Mouse (Mus musculus) liver, embryonic 15.5 days (tissue): Measurements from ENCODE around the gene Mmp19. TPM values are rescaled to one million over a fixed set of nuclear protein-coding genes. Genes with fewer than 3 reads are reported as not detected.
"Not testable (repeated sequence)": the region's sequence is repeated elsewhere in the genome, so short reads cannot be mapped to it uniquely, and the experiment has no call there.

Source experiments
- ATAC-seq: fragments of 200-750 bp; cut with Nextera tagmentation; 2 replicates; pipeline ENCODE4 v1.8.0; 2017; ENCODE audit warnings: moderate number of reproducible peaks, mild to moderate bottlenecking, moderate library complexity; ENCODE audit not compliant: insufficient read depth
- H3K27ac ChIP-seq: fragments of 300-500 bp; sonication (generic); replicated peaks from 2 replicates; pipeline ENCODE4 v1.5.1; 2015; ENCODE audit warnings: mild to moderate bottlenecking, inconsistent platforms
- H3K27me3 ChIP-seq: fragments of 300-500 bp; sonication (generic); 2 replicates; pipeline ENCODE4 v1.6.1; 2015; ENCODE audit warnings: mild to moderate bottlenecking, inconsistent platforms
- H3K36me3 ChIP-seq: fragments of 300-500 bp; sonication (generic); replicated peaks from 2 replicates; pipeline ENCODE4 v1.6.1; 2015; ENCODE audit warnings: moderate library complexity, mild to moderate bottlenecking, inconsistent platforms
- H3K4me1 ChIP-seq: fragments of 300-500 bp; sonication (generic); replicated peaks from 2 replicates; pipeline ENCODE4 v1.6.1; 2015; ENCODE audit warnings: inconsistent platforms
- H3K4me2 ChIP-seq: fragments of 300-500 bp; sonication (generic); 2 replicates; pipeline ENCODE4 v1.6.1; 2015; ENCODE audit warnings: moderate library complexity, mild to moderate bottlenecking, inconsistent platforms
- H3K4me3 ChIP-seq: fragments of 300-500 bp; sonication (generic); replicated peaks from 2 replicates; pipeline ENCODE4 v1.5.1; 2015; ENCODE audit warnings: mild to moderate bottlenecking, inconsistent platforms
- H3K9ac ChIP-seq: fragments of 300-500 bp; sonication (generic); 2 replicates; pipeline ENCODE4 v1.6.1; 2015; ENCODE audit warnings: moderate library complexity, mild to moderate bottlenecking, inconsistent platforms
- H3K9me3 ChIP-seq: fragments of 300-500 bp; sonication (generic); replicated peaks from 2 replicates; pipeline ENCODE4 v1.6.1; 2016; ENCODE audit warnings: inconsistent platforms
- WGBS: fragments of 180-500 bp; shearing (Covaris S2); methylation state at CpG from one replicate; pipeline ENCODE4 v1.1.7; 2015; ENCODE audit warnings: mixed read lengths; ENCODE audit not compliant: insufficient replicate concordance; 5-methylcytosine and 5-hydroxymethylcytosine counted together
- polyA plus RNA-seq: library from polyadenylated mRNA; unstranded; fragments of >200 nt; fragmentation: Nextera tagmentation; extraction: Ambion mirVana; gene quantifications from 2 replicates; pipeline ENCODE4 v1.2.1, GENCODE M21; 2015

Gene Mmp19
- polyA plus RNA-seq, 1 experiment from 2014 or later, result 10.5 TPM

DNA sequence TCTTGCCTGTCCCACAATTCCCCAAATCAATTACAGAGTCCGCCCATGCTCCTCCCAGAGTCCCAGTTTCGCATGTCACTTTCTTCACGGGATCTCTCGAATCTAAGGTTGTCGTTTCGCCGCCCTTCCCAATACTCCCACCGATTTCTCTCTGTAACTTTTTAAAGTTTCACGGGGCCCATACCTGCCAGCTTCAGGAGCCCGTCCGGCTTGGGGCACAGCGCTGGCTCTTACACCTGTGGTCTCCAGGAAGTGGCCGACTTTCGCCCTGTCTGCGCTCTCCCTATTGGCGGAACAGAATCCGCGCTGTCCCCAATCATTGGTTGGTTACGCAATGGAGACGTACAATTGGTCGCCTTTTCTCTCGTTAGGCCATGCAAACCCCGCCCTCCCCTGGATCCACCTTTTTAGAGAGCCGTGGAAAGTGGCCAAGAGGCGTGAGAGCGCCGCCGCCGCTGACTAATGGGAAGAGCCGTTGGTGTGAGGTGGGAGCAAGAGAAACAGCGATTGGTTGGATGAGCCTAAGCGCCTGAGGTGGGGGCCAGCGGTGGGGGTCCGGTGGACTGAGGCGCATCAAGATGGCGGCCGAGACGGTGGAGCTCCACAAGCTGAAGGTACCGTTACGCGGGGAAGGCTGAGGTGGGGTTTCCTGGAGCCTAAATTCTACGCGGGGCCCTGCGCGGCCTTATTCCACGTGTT lies 30.8 kb downstream of the Mmp19 start, which contains the start of gene Ormdl2:
TSS of gene Ormdl2 (minus strand) at position 288 of the 699 bp plus-strand sequence.
- Histone ChIP-seq H3K27me3 (no peaks in the 10 kb centered on the region), H3K27ac (peak within 1 kb of the TSS; percentile 78), H3K9me3 (no peaks in the 10 kb centered on the region), H3K36me3 (peaks cover 48% of the 10 kb centered on the region), H3K4me2 (peak within 1 kb of the TSS; percentile 80), H3K4me1 (peaks cover 31% of the 10 kb centered on the region), H3K9ac (peak within 1 kb of the TSS; percentile 69), H3K4me3 (peak within 1 kb of the TSS; percentile 91)
- peak; percentile 98 for ATAC-seq
- WGBS, result under 1% methylated on average over 46 of the region's 46 CpGs

DNA sequence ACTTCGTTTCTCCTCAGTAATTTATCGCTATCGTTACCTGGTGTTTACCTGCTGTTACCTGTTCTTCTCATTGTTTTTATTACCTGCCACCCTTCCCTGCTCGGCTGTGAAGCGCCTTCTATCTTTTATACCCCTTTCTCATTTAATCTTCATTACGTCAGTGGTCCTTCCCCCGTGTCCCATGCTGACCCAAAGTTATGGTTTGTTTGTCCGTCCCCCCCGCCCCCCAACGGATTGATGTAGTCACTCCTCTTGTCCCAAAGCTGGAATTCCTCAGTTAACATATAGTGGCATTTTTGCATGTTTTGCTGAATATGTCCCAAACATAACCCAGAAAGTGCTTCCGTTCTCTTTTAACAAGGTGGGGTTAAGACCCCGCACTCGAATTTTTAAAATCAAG lies 31.4 kb downstream of the Mmp19 start:
- Histone ChIP-seq H3K4me2 (peak overlapping the region; percentile 80), H3K27ac (peak overlapping the region; percentile 78), H3K36me3 (peaks cover 43% of the 10 kb centered on the region), H3K4me1 (peaks cover 31% of the 10 kb centered on the region), H3K4me3 (peak overlapping the region; percentile 91), H3K27me3 (no peaks in the 10 kb centered on the region), H3K9ac (peak overlapping the region; percentile 69), H3K9me3 (no peaks in the 10 kb centered on the region)
- ATAC-seq, result no peak
- WGBS, result 3% methylated on average over 13 of the region's 13 CpGs

DNA sequence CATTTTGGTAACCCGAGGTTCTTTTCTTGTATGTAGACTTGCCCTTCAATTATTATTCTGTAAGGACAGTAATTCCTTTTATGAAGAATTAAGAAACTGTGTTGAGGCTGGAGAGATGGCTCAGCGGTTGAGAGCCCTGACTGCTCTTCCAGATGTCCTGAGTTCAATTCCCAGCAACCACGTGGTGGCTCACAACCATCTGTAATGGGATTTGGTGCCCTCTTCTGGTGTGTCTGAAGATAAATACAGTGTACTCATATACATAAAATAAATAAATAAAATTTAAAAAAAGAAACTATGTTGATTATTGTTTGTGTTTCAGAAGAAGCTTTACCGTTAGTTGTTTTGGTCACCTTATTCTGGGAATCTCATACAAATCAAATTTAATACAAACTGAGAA lies 32.4 kb downstream of the Mmp19 start:
- not testable (repeated sequence) for H3K27me3 ChIP-seq, H3K27ac ChIP-seq, ATAC-seq, H3K9me3 ChIP-seq
- peaks cover 31% of the 10 kb centered on the region for H3K4me1 ChIP-seq
- WGBS, result 60% methylated on average over 4 of the region's 4 CpGs
- peak overlapping the region; percentile 80 for H3K4me2 ChIP-seq
- H3K4me3 ChIP-seq, result peak overlapping the region; percentile 91
- H3K36me3 ChIP-seq, result peaks cover 38% of the 10 kb centered on the region
- H3K9ac ChIP-seq, result peak overlapping the region; percentile 69

GRCm38 (mm10) chr10:128823821-128824220 lies 33.1 kb downstream of the Mmp19 start:
- H3K4me3 ChIP-seq, result no peak overlapping the region
- H3K4me2 ChIP-seq, result no peak overlapping the region
- ATAC-seq, result no peak
- peaks cover 35% of the 10 kb centered on the region for H3K36me3 ChIP-seq
- peaks cover 31% of the 10 kb centered on the region for H3K4me1 ChIP-seq
- H3K27me3 ChIP-seq, result no peaks in the 10 kb centered on the region
- no peak overlapping the region for H3K27ac ChIP-seq
- H3K9ac ChIP-seq, result no peak overlapping the region
- 88% methylated on average over 9 of the region's 9 CpGs for WGBS
- no peaks in the 10 kb centered on the region for H3K9me3 ChIP-seq

DNA sequence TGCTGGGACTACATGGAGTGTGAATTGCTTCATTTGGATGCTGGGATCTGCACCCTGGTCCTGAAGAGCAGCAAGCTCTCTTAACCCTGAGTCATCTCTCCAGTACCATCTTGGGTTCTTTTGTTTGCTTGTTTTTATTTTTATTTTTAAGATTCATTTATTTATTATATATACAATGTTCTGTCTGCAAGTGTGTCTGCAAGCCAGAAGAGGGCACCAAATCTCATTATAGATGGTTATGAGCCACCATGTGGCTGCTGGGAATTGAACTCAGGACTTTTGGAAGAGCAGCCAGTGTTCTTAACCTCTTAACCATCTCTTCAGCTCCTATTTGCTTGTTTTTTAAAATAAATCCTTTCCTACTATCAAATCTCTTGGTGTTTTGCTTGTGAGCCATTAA lies 46.7 kb downstream of the Mmp19 start:
- Histone ChIP-seq H3K9ac (no peak overlapping the region), H3K4me2 (no peak overlapping the region), H3K36me3 (peaks cover 83% of the 10 kb centered on the region), H3K4me1 (peaks cover 31% of the 10 kb centered on the region), H3K27ac (no peak overlapping the region), H3K9me3 (no peaks in the 10 kb centered on the region), H3K4me3 (no peak overlapping the region), H3K27me3 (no peaks in the 10 kb centered on the region)
- no peak for ATAC-seq

GRCm38 (mm10) chr10:128839434-128839833 lies 48.7 kb downstream of the Mmp19 start:
- H3K9me3 ChIP-seq, result no peaks in the 10 kb centered on the region
- peaks cover 79% of the 10 kb centered on the region for H3K36me3 ChIP-seq
- peak overlapping the region; percentile 41; the same call in 1 of the 2 replicates for H3K27ac ChIP-seq
- H3K27me3 ChIP-seq, result no peaks in the 10 kb centered on the region
- no peak overlapping the region for H3K4me3 ChIP-seq
- ATAC-seq, result peak; percentile 59
- peak overlapping the region; percentile 21; the same call in 1 of the 2 replicates for H3K4me2 ChIP-seq
- H3K4me1 ChIP-seq, result peaks cover 31% of the 10 kb centered on the region
- no peak overlapping the region for H3K9ac ChIP-seq

- no peak overlapping the region for H3K4me2 ChIP-seq
- H3K36me3 ChIP-seq, result peaks cover 78% of the 10 kb centered on the region
Observed at GRCm38 (mm10) chr10:128840612-128841011, 49.9 kb downstream of the Mmp19 start.

GRCm38 (mm10) chr10:128843260-128843659 lies 52.5 kb downstream of the Mmp19 start:
- Histone ChIP-seq H3K9me3 (no peaks in the 10 kb centered on the region), H3K27ac (no peak overlapping the region), H3K4me1 (peaks cover 39% of the 10 kb centered on the region), H3K27me3 (no peaks in the 10 kb centered on the region), H3K9ac (no peak overlapping the region), H3K36me3 (peaks cover 78% of the 10 kb centered on the region), H3K4me2 (no peak overlapping the region), H3K4me3 (no peak overlapping the region)
- 93% methylated on average over 5 of the region's 5 CpGs for WGBS
- no peak for ATAC-seq

More at GRCm38 (mm10) chr10:128840612-128841011, 49.9 kb downstream of the Mmp19 start:
- Histone ChIP-seq H3K9me3 (no peaks in the 10 kb centered on the region), H3K9ac (no peak overlapping the region), H3K4me3 (no peak overlapping the region), H3K4me1 (peaks cover 32% of the 10 kb centered on the region), H3K27me3 (no peaks in the 10 kb centered on the region), H3K27ac (peak overlapping the region; percentile 54; the same call in 1 of the 2 replicates)
- ATAC-seq, result peak; percentile 63

GRCm38 (mm10) chr10:128845516-128845915 lies 54.8 kb downstream of the Mmp19 start:
- no peak overlapping the region for H3K4me3 ChIP-seq
- no peak overlapping the region for H3K4me2 ChIP-seq
- H3K4me1 ChIP-seq, result peaks cover 19% of the 10 kb centered on the region
- H3K27ac ChIP-seq, result no peak overlapping the region
- H3K27me3 ChIP-seq, result no peaks in the 10 kb centered on the region
- 84% methylated on average over 2 of the region's 2 CpGs for WGBS
- peaks cover 77% of the 10 kb centered on the region for H3K36me3 ChIP-seq
- H3K9me3 ChIP-seq, result no peaks in the 10 kb centered on the region
- ATAC-seq, result no peak
- no peak overlapping the region for H3K9ac ChIP-seq

- Histone ChIP-seq H3K9ac (no peak overlapping the region), H3K27ac (no peak overlapping the region), H3K27me3 (no peaks in the 10 kb centered on the region), H3K4me1 (peaks cover 8% of the 10 kb centered on the region; the same call in 1 of the 2 replicates), H3K9me3 (no peaks in the 10 kb centered on the region), H3K4me3 (no peak overlapping the region), H3K36me3 (peaks cover 73% of the 10 kb centered on the region), H3K4me2 (no peak overlapping the region)
- no peak for ATAC-seq
- WGBS, result 66% methylated on average over 4 of the region's 4 CpGs
Observed at GRCm38 (mm10) chr10:128846664-128847063, 56.0 kb downstream of the Mmp19 start.

GRCm38 (mm10) chr10:128848426-128848825 lies 57.7 kb downstream of the Mmp19 start:
- H3K4me1 ChIP-seq, result 0 out of 2 replicates have a peak, but pooled peaks cover 8% of the 10 kb centered on the region
- no peak for ATAC-seq
- H3K9me3 ChIP-seq, result no peaks in the 10 kb centered on the region
- no peak overlapping the region for H3K9ac ChIP-seq
- no peak overlapping the region for H3K27ac ChIP-seq
- no peaks in the 10 kb centered on the region for H3K27me3 ChIP-seq
- no peak overlapping the region for H3K4me3 ChIP-seq
- H3K36me3 ChIP-seq, result peaks cover 66% of the 10 kb centered on the region
- 69% methylated on average over 2 of the region's 2 CpGs for WGBS
- H3K4me2 ChIP-seq, result no peak overlapping the region

- 49% methylated on average over 3 of the region's 3 CpGs for WGBS
- Histone ChIP-seq H3K27ac (no peak overlapping the region), H3K9ac (no peak overlapping the region), H3K4me1 (0 out of 2 replicates have a peak, but pooled peaks cover 8% of the 10 kb centered on the region), H3K4me3 (no peak overlapping the region), H3K27me3 (no peaks in the 10 kb centered on the region), H3K9me3 (no peaks in the 10 kb centered on the region), H3K4me2 (no peak overlapping the region), H3K36me3 (peaks cover 62% of the 10 kb centered on the region)
- ATAC-seq, result no peak
Observed at GRCm38 (mm10) chr10:128850339-128850738, 59.6 kb downstream of the Mmp19 start.
